Mouse (Mus musculus): Measurements from ENCODE around the gene Fam69a. TPM values are rescaled to one million over a fixed set of nuclear protein-coding genes. Genes with fewer than 3 reads are reported as not detected.

Fam69a gene
- polyA plus RNA-seq, 1 experiment from 2014 or later: 21.3 TPM

Other genes starting within 250 kb of the Fam69a start
- 0.30 and 0.35 TPM in 2 replicates for gene Ube2d2b, start 157.0 kb downstream of the Fam69a start, polyA plus RNA-seq (2015; fragmentation: Nextera tagmentation; extraction: Ambion mirVana)
- gene Evi5, start 112.0 kb downstream of the Fam69a start, polyA plus RNA-seq (2015; fragmentation: Nextera tagmentation; extraction: Ambion mirVana): 76.3 and 78.1 TPM in 2 replicates
- gene Rpl5, start 86.6 kb downstream of the Fam69a start, polyA plus RNA-seq (2015; fragmentation: Nextera tagmentation; extraction: Ambion mirVana): 84.9 and 85.4 TPM in 2 replicates
- 99.0 and 99.6 TPM in 2 replicates for gene Mtf2, start 78.6 kb upstream of the Fam69a start, polyA plus RNA-seq (2015; fragmentation: Nextera tagmentation; extraction: Ambion mirVana)
- 35.6 and 37.8 TPM in 2 replicates for gene Tmed5, start 145.5 kb upstream of the Fam69a start, polyA plus RNA-seq (2015; fragmentation: Nextera tagmentation; extraction: Ambion mirVana)
- 11.8 and 13.3 TPM in 2 replicates for gene Ccdc18, start 145.8 kb upstream of the Fam69a start, polyA plus RNA-seq (2015; fragmentation: Nextera tagmentation; extraction: Ambion mirVana)

All from kidney, embryonic 15.5 days (tissue).